Mouse (Mus musculus): ENCODE results near the gene Haus4.

GRCm38 (mm10) chr14:54601601-54602000 lies 47.2 kb upstream of the Haus4 start:
- no peak for TF ChIP-seq CTCF (IDR thresholded peaks at IDR 0.05; ENCODE audit: low read depth)
- TF ChIP-seq EP300 (optimal IDR thresholded peaks at IDR 0.05), result no peak

Measured in stomach, postnatal 0 days (tissue).